In genomic region chr13:12256871-12257390, GRCm38 (mm10) we compare ENCODE assay signal across 8 mouse cellular contexts. TPM values are rescaled to one million over a fixed set of nuclear protein-coding genes. Genes with fewer than 3 reads are reported as not detected.
DNase-seq lines count a peak whose midpoint lies in the region; ATAC-seq and TF ChIP-seq lines count a peak whose summit lies in the region.

No protein-coding gene starts in this region.

- no peak for TF ChIP-seq EP300 in heart, adult 2 months (IDR thresholded peaks at IDR 0.05; ENCODE audit: insufficient read depth, low read depth, low read length)
- no peak for TF ChIP-seq EP300 in ES-Bruce4 (IDR thresholded peaks at IDR 0.05; ENCODE audit: insufficient read depth, low read depth, low read length)
- no peak for TF ChIP-seq EP300 in liver, postnatal 0 days (IDR thresholded peaks at IDR 0.05; ENCODE audit: low read depth)

- H3K79me2 ChIP-seq in heart, adult 2 months (replicated peaks; ENCODE audit: control insufficient read depth, insufficient read depth, low read length) = no peaks in the 10 kb centered on the region; the same call in 1 of the 2 replicates

- H3K9ac ChIP-seq in heart, adult 2 months (ENCODE audit: low read depth, low read length) = peak overlapping the region; percentile 80
- H3K9ac ChIP-seq in ES-Bruce4 (ENCODE audit: low read depth, poor library complexity, severe bottlenecking) = peak overlapping the region; percentile 93
- peak overlapping the region; percentile 72 for H3K9ac ChIP-seq in forebrain, embryonic 12.5 days
- H3K9ac ChIP-seq in liver, postnatal 0 days (replicated peaks) = peak overlapping the region; percentile 95

- TF ChIP-seq CTCF in heart, adult 2 months (IDR thresholded peaks at IDR 0.05) = no peak
- TF ChIP-seq CTCF in ES-Bruce4 (IDR thresholded peaks at IDR 0.05; ENCODE audit: low read depth, low read length) = no peak
- no peak for TF ChIP-seq CTCF in liver, postnatal 0 days (IDR thresholded peaks at IDR 0.05; ENCODE audit: low read depth)

- intact Hi-C loops in heart, adult 2 months (cut with DNase I) = loop anchor here (2.0 to 5.0 kb wide), 2 partner anchors 204 to 310 kb away; partner anchors contain the start of gene Ero1lb

- peak overlapping the region; percentile 63 for H3K4me2 ChIP-seq in forebrain, embryonic 12.5 days
- peak overlapping the region; percentile 76 for H3K4me2 ChIP-seq in liver, postnatal 0 days (ENCODE audit: low read depth, low read length)

- H3K9me3 ChIP-seq in ES-Bruce4 (replicated peaks; ENCODE audit: control insufficient read depth, insufficient read depth, low read length, poor library complexity, severe bottlenecking) = peaks cover 14% of the 10 kb centered on the region
- peaks cover 13% of the 10 kb centered on the region; the same call in 1 of the 2 replicates for H3K9me3 ChIP-seq in forebrain, embryonic 12.5 days
- peaks cover 6% of the 10 kb centered on the region for H3K9me3 ChIP-seq in liver, postnatal 0 days (ENCODE audit: low read length)

- peaks cover 16% of the 10 kb centered on the region for H3K36me3 ChIP-seq in heart, adult 2 months (ENCODE audit: control insufficient read depth, insufficient read depth, low read length)
- H3K36me3 ChIP-seq in ES-Bruce4 (ENCODE audit: control insufficient read depth, insufficient read depth, low read length, poor library complexity, severe bottlenecking) = peaks cover 6% of the 10 kb centered on the region
- 0 out of 2 replicates have a peak, but pooled peaks cover 5% of the 10 kb centered on the region for H3K36me3 ChIP-seq in forebrain, embryonic 12.5 days (replicated peaks)
- H3K36me3 ChIP-seq in liver, postnatal 0 days (replicated peaks; ENCODE audit: insufficient read depth, low read length) = no peaks in the 10 kb centered on the region

- no peaks in the 10 kb centered on the region for H3K27me3 ChIP-seq in heart, adult 2 months (ENCODE audit: control insufficient read depth, insufficient read depth, low read length)
- no peaks in the 10 kb centered on the region for H3K27me3 ChIP-seq in ES-Bruce4 (ENCODE audit: control insufficient read depth, insufficient read depth, low read length, poor library complexity, severe bottlenecking)
- H3K27me3 ChIP-seq in forebrain, embryonic 12.5 days = no peaks in the 10 kb centered on the region
- no peaks in the 10 kb centered on the region for H3K27me3 ChIP-seq in liver, postnatal 0 days (ENCODE audit: insufficient read depth, low read length)

- DNase-seq in heart, adult 2 months = no peak
- no peak for DNase-seq in heart, adult 18-20 months
- DNase-seq in liver, postnatal 0 days = no peak
- no peak for DNase-seq in right cerebral cortex, postnatal 25 days
- no peak for DNase-seq in adrenal gland, postnatal 14 days
- DNase-seq in thymus, postnatal 36 days = no peak

- peak overlapping the region; percentile 70 for H3K4me3 ChIP-seq in heart, adult 2 months
- H3K4me3 ChIP-seq in ES-Bruce4 (ENCODE audit: low read depth, low read length) = peak overlapping the region; percentile 97
- H3K4me3 ChIP-seq in forebrain, embryonic 12.5 days (replicated peaks) = peak overlapping the region; percentile 76
- peak overlapping the region; percentile 94 for H3K4me3 ChIP-seq in liver, postnatal 0 days (ENCODE audit: low read depth, low read length)

- no peak for TF ChIP-seq POLR2A in heart, adult 2 months (IDR thresholded peaks at IDR 0.05; ENCODE audit: insufficient read depth, low read depth, low read length)
- TF ChIP-seq POLR2A in ES-Bruce4 (IDR thresholded peaks at IDR 0.05; ENCODE audit: insufficient read depth, low read length) = no peak

- 12% methylated on average over 10 of the region's 10 CpGs for WGBS in heart, adult 2 months
- 6% methylated on average over 10 of the region's 10 CpGs for WGBS in forebrain, embryonic 12.5 days
- WGBS in liver, postnatal 0 days (ENCODE audit: insufficient replicate concordance) = 10% methylated on average over 10 of the region's 10 CpGs

- ATAC-seq in forebrain, embryonic 12.5 days (ENCODE audit: low FRiP score) = no peak; the same call in 1 of the 2 replicates
- ATAC-seq in liver, postnatal 0 days = no peak

- peak overlapping the region; percentile 80 for H3K27ac ChIP-seq in heart, adult 2 months
- H3K27ac ChIP-seq in ES-Bruce4 (ENCODE audit: insufficient read depth, low read length) = no peak overlapping the region
- H3K27ac ChIP-seq in forebrain, embryonic 12.5 days = no peak overlapping the region
- H3K27ac ChIP-seq in liver, postnatal 0 days (ENCODE audit: low read depth) = peak overlapping the region; percentile 90

- peaks cover 4% of the 10 kb centered on the region for H3K4me1 ChIP-seq in heart, adult 2 months (ENCODE audit: control insufficient read depth, insufficient read depth, low read length)
- no peaks in the 10 kb centered on the region for H3K4me1 ChIP-seq in ES-Bruce4 (ENCODE audit: control insufficient read depth, insufficient read depth, low read length)
- peaks cover 16% of the 10 kb centered on the region for H3K4me1 ChIP-seq in forebrain, embryonic 12.5 days
- H3K4me1 ChIP-seq in liver, postnatal 0 days (ENCODE audit: insufficient read depth) = peaks cover 13% of the 10 kb centered on the region; the same call in 1 of the 2 replicates

RNA-seq across cellular contexts. Expression of gene Mtr, which starts 1.0 kb away (rescaled TPM):
- total RNA-seq in heart, adult 2 months (2021) = 100 to 1,000 TPM in 1 of 2 experiments, 10 to 100 TPM in 1; 88.1 to 103 TPM
- polyA plus RNA-seq in heart, adult 2 months (2012; rRNA removed) = 42.2 and 129 TPM in 2 replicates
- total RNA-seq in heart, adult 18-20 months (2021) = 100 to 1,000 TPM in 1 of 2 experiments, 10 to 100 TPM in 1; 95.0 to 113 TPM
- 32.7 and 36.0 TPM in 2 replicates for polyA plus RNA-seq in ES-Bruce4 (2011; ENCODE audit: insufficient read depth, insufficient read length, low read depth, missing spikeins)
- 11.6 and 13.4 TPM in 2 replicates for polyA plus RNA-seq in forebrain, embryonic 12.5 days (2016; fragmentation: Nextera tagmentation; extraction: Ambion mirVana)
- polyA plus RNA-seq in liver, postnatal 0 days (2015; fragmentation: Nextera tagmentation; extraction: Ambion mirVana) = 3.2 and 4.1 TPM in 2 replicates
- 22.3 and 26.2 TPM in 2 replicates for total RNA-seq in adrenal gland, postnatal 14 days (2021)

Comparison
In these comparisons a context has a peak if more than half of its experiments do, and no peak if none do; other contexts are left out.
1. H3K27ac ChIP-seq: peak in heart, adult 2 months (single experiment) and liver, postnatal 0 days (single experiment); none in ES-Bruce4 (single experiment) and forebrain, embryonic 12.5 days (single experiment).
2. Peak in every context shown above with its lines, with median percentiles within 50 percentile points of each other: H3K4me3 ChIP-seq and H3K9ac ChIP-seq.